Mouse (Mus musculus) bone marrow macrophage, adult 2 months (primary cell): ENCODE data around the gene Sntb2.

ENCODE experiments used
- CTCF ChIP-seq: IDR thresholded peaks from 2 replicates; pipeline ENCODE4 v1.5.1; 2012; ENCODE audit warnings: low read depth, mild to moderate bottlenecking, low read length, moderate library complexity
- POLR2A ChIP-seq: IDR thresholded peaks from 2 replicates; pipeline ENCODE4 v1.6.1; 2012; ENCODE audit warnings: mild to moderate bottlenecking, low read depth, low read length, borderline replicate concordance

DNA sequence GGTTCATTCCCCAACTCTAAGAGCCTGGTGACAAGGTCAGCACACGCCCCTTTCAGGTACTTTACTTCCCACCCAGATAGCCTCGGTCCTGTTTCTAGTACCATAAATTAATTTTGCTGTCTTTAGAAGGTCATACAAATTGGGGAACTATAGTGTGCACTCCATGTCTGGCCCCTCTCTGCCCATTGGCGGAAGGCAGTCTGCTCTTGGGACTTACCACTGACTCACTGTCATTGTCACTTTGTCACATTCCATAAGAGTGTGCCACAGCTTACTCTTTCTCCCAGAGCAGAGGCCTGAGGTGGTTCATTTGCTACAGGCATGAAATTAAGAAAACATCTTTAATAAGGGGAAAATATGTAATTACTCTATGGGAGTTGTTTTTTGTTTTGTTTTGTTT is 22.7 kb downstream of the Sntb2 start:
- TF ChIP-seq CTCF (no peak), POLR2A (no peak)
